Mouse (Mus musculus): Measurements from ENCODE around the gene Ddx19a.
A peak's percentile ranks its signal among the peaks of the same experiment; 100 is the strongest.
"Not testable (repeated sequence)": the region's sequence is repeated elsewhere in the genome, so short reads cannot be mapped to it uniquely, and the experiment has no call there.

Gene Ddx19a

GRCm38 (mm10) chr8:110997547-110998531 is at the start of gene Ddx19a:
TSS of gene Ddx19a (minus strand) at chr8:110997800.
- DNase-seq, result peak; percentile 90 to 94

- peak; percentile 25 to 40 for DNase-seq
Observed at GRCm38 (mm10) chr8:111044003-111044734, 46.6 kb upstream of the Ddx19a start.

- DNase-seq, result no peak
Observed at GRCm38 (mm10) chr8:111042546-111042945, 44.9 kb upstream of the Ddx19a start.

GRCm38 (mm10) chr8:111036591-111036990 is 39.0 kb upstream of the Ddx19a start:
- no peak for DNase-seq

- peak; percentile 41 to 57 for DNase-seq
Observed at GRCm38 (mm10) chr8:111034276-111034675, 36.7 kb upstream of the Ddx19a start.

- peak; percentile 93 to 97 for DNase-seq
Observed at GRCm38 (mm10) chr8:111033482-111034215, 36.0 kb upstream of the Ddx19a start.

- no peak for DNase-seq
Observed at GRCm38 (mm10) chr8:111032916-111033315, 35.3 kb upstream of the Ddx19a start, which contains the start of gene Aars. TSS of gene Aars (plus strand) at chr8:111033144.

- DNase-seq, result no peak
Observed at GRCm38 (mm10) chr8:111031572-111031971, 34.0 kb upstream of the Ddx19a start, which contains the start of gene Ddx19b. TSS of gene Ddx19b (minus strand) at chr8:111031751.

GRCm38 (mm10) chr8:111030045-111030444 is 32.4 kb upstream of the Ddx19a start:
- no peak for DNase-seq

- DNase-seq, result no peak
Observed at GRCm38 (mm10) chr8:111029589-111029988, 32.0 kb upstream of the Ddx19a start.

GRCm38 (mm10) chr8:111027391-111027937 is 29.9 kb upstream of the Ddx19a start:
- DNase-seq, result peak; percentile 91 to 94

GRCm38 (mm10) chr8:111026609-111027008 is 29.0 kb upstream of the Ddx19a start:
- DNase-seq, result not testable (repeated sequence)

GRCm38 (mm10) chr8:111010230-111010991 is 12.8 kb upstream of the Ddx19a start:
- not testable (repeated sequence) for DNase-seq

- DNase-seq, result no peak
Observed at GRCm38 (mm10) chr8:110996641-110997430, 764 bp downstream of the Ddx19a start.

- no peak for DNase-seq
Observed at GRCm38 (mm10) chr8:110990017-110990416, 7.6 kb downstream of the Ddx19a start.

- no peak for DNase-seq
Observed at GRCm38 (mm10) chr8:110987805-110988744, 9.5 kb downstream of the Ddx19a start.

GRCm38 (mm10) chr8:110981304-110981703 is 16.3 kb downstream of the Ddx19a start:
- DNase-seq, result no peak

GRCm38 (mm10) chr8:110977987-110978386 is 19.6 kb downstream of the Ddx19a start:
- not testable (repeated sequence) for DNase-seq

- not testable (repeated sequence) for DNase-seq
Observed at GRCm38 (mm10) chr8:110976532-110976931, 21.1 kb downstream of the Ddx19a start.
